Mouse (Mus musculus): ENCODE results near the gene Ltbp4. TPM values are rescaled to one million over a fixed set of nuclear protein-coding genes. Genes with fewer than 3 reads are reported as not detected.
A peak's percentile ranks its signal among the peaks of the same experiment; 100 is the strongest.

Ltbp4 gene
- polyA plus RNA-seq, 1 experiment = 164 TPM

GRCm38 (mm10) chr7:27329326-27329947, 8.1 kb downstream of the Ltbp4 start:
- Histone ChIP-seq H3K27me3 (ENCODE audit: control insufficient read depth, insufficient read depth, low read length) (peaks cover 8% of the 10 kb centered on the region; the same call in 1 of the 2 replicates), H3K4me3 (ENCODE audit: extremely low read depth, insufficient read depth, insufficient read length) (peak overlapping the region; percentile 34; the same call in 1 of the 2 replicates), H3K27ac (ENCODE audit: insufficient read depth, low read length) (no peak overlapping the region), H3K4me1 (ENCODE audit: control insufficient read depth, insufficient read depth, insufficient read length) (peaks cover 30% of the 10 kb centered on the region), H3K36me3 (ENCODE audit: control insufficient read depth, insufficient read depth, low read length) (no peaks in the 10 kb centered on the region)
- TF ChIP-seq CTCF (IDR thresholded peaks at IDR 0.05; ENCODE audit: extremely low read depth, insufficient read depth, insufficient read length, insufficient replicate concordance) (peak; percentile 76), POLR2A (IDR thresholded peaks at IDR 0.05; ENCODE audit: low read depth, low read length) (no peak)
- 5% methylated on average over 45 of the region's 45 CpGs for WGBS
- peak; percentile 76 to 91 for DNase-seq (ENCODE audit: low read depth in 1 of 2, low spot score in 2 of 2)

DNA sequence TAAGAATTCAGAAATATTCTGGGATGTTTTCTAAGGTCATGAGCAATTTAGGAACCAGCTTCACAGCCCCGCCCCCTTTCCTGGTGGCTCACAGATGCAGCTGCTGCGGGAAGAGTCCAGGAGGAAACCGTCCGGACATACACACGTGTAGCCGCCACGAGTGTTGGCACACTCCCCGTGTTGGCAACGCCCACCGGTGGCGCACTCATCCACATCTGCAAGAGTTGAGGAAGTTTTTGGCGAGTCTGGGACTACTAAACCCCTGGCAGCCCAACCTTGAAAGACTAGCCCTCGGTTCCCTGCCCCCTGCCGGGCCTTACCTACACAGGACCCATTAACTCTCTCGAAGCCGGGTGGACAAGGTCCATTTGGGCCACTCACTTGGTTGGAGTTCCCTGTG, 8.8 kb downstream of the Ltbp4 start:
- no peak overlapping the region for H3K4me3 ChIP-seq (ENCODE audit: extremely low read depth, insufficient read depth, insufficient read length)
- H3K36me3 ChIP-seq (ENCODE audit: control insufficient read depth, insufficient read depth, low read length) = no peaks in the 10 kb centered on the region
- H3K27ac ChIP-seq (ENCODE audit: insufficient read depth, low read length) = no peak overlapping the region
- no peak for DNase-seq (ENCODE audit: low read depth in 1 of 2, low spot score in 2 of 2)
- peaks cover 5% of the 10 kb centered on the region; the same call in 1 of the 2 replicates for H3K27me3 ChIP-seq (ENCODE audit: control insufficient read depth, insufficient read depth, low read length)
- peaks cover 30% of the 10 kb centered on the region for H3K4me1 ChIP-seq (ENCODE audit: control insufficient read depth, insufficient read depth, insufficient read length)
- TF ChIP-seq POLR2A (IDR thresholded peaks at IDR 0.05; ENCODE audit: low read depth, low read length) (no peak), CTCF (IDR thresholded peaks at IDR 0.05; ENCODE audit: extremely low read depth, insufficient read depth, insufficient read length, insufficient replicate concordance) (no peak)
- 25% methylated on average over 16 of the region's 16 CpGs for WGBS

DNA sequence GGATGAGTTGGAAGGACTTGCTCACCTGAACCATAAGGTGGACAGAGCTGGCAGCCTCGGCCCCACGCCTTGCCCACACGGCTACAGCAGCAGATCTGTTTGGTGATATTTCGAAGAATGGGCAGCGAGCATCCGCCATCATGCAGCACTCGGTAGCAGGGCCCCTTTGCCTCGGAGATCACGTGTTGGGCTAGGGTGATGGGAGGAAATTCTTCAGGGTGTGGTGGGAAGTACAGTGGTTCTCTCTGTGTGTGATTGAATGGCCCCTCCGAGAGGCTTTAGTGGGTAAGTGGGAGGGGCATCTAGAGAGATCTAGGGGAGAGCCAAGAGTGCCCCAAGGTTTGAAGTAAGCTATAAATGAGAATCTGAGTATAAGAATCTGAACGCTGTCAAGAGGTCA, 9.3 kb downstream of the Ltbp4 start:
- TF ChIP-seq POLR2A (IDR thresholded peaks at IDR 0.05; ENCODE audit: low read depth, low read length) (no peak), CTCF (IDR thresholded peaks at IDR 0.05; ENCODE audit: extremely low read depth, insufficient read depth, insufficient read length, insufficient replicate concordance) (no peak)
- WGBS = 72% methylated on average over 11 of the region's 11 CpGs
- no peaks in the 10 kb centered on the region for H3K36me3 ChIP-seq (ENCODE audit: control insufficient read depth, insufficient read depth, low read length)

DNA sequence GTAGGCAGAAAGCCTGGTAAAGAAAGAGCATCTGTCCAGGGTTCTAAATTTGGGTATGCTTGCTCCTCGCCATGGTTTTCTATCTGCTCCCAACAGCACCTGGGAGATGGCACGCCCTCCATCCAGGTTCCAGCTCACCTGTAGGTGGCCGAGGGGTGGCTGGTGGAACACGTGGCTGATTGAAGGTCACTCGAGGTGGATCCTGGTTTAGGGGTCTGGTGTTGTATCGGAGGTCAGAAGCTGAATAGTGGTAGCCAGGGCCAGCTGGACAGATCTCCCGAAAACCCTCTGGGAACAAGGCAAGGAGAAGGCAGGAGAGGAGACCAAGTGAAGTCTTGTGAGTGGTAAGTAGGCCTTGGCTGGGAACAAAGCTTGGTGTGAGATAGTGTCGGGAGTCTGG, 10.0 kb downstream of the Ltbp4 start:
- peaks cover 23% of the 10 kb centered on the region for H3K4me1 ChIP-seq (ENCODE audit: control insufficient read depth, insufficient read depth, insufficient read length)
- TF ChIP-seq POLR2A (IDR thresholded peaks at IDR 0.05; ENCODE audit: low read depth, low read length) (no peak), CTCF (IDR thresholded peaks at IDR 0.05; ENCODE audit: extremely low read depth, insufficient read depth, insufficient read length, insufficient replicate concordance) (no peak)
- no peak overlapping the region for H3K4me3 ChIP-seq (ENCODE audit: extremely low read depth, insufficient read depth, insufficient read length)
- no peaks in the 10 kb centered on the region; the same call in 1 of the 2 replicates for H3K27me3 ChIP-seq (ENCODE audit: control insufficient read depth, insufficient read depth, low read length)
- WGBS = 92% methylated on average over 8 of the region's 8 CpGs
- DNase-seq (ENCODE audit: low read depth in 1 of 2, low spot score in 2 of 2) = no peak
- H3K36me3 ChIP-seq (ENCODE audit: control insufficient read depth, insufficient read depth, low read length) = no peaks in the 10 kb centered on the region
- no peak overlapping the region for H3K27ac ChIP-seq (ENCODE audit: insufficient read depth, low read length)

More for the DNA sequence above, 9.3 kb downstream of the Ltbp4 start:
- H3K4me1 ChIP-seq (ENCODE audit: control insufficient read depth, insufficient read depth, insufficient read length) = peaks cover 28% of the 10 kb centered on the region
- H3K4me3 ChIP-seq (ENCODE audit: extremely low read depth, insufficient read depth, insufficient read length) = no peak overlapping the region
- H3K27me3 ChIP-seq (ENCODE audit: control insufficient read depth, insufficient read depth, low read length) = peaks cover under 1% of the 10 kb centered on the region; the same call in 1 of the 2 replicates
- no peak overlapping the region for H3K27ac ChIP-seq (ENCODE audit: insufficient read depth, low read length)
- no peak for DNase-seq (ENCODE audit: low read depth in 1 of 2, low spot score in 2 of 2)

GRCm38 (mm10) chr7:27326101-27326880, 11.2 kb downstream of the Ltbp4 start:
- 61% methylated on average over 34 of the region's 34 CpGs for WGBS
- no peak for DNase-seq (ENCODE audit: low read depth in 1 of 2, low spot score in 2 of 2)
- Histone ChIP-seq H3K27ac (ENCODE audit: insufficient read depth, low read length) (no peak overlapping the region), H3K4me3 (ENCODE audit: extremely low read depth, insufficient read depth, insufficient read length) (no peak overlapping the region), H3K27me3 (ENCODE audit: control insufficient read depth, insufficient read depth, low read length) (no peaks in the 10 kb centered on the region), H3K36me3 (ENCODE audit: control insufficient read depth, insufficient read depth, low read length) (no peaks in the 10 kb centered on the region), H3K4me1 (ENCODE audit: control insufficient read depth, insufficient read depth, insufficient read length) (peaks cover 16% of the 10 kb centered on the region)
- TF ChIP-seq CTCF (IDR thresholded peaks at IDR 0.05; ENCODE audit: extremely low read depth, insufficient read depth, insufficient read length, insufficient replicate concordance) (no peak), POLR2A (IDR thresholded peaks at IDR 0.05; ENCODE audit: low read depth, low read length) (no peak)

- H3K27ac ChIP-seq (ENCODE audit: insufficient read depth, low read length) = no peak overlapping the region
- 3% methylated on average over 24 of the region's 24 CpGs for WGBS
- peak overlapping the region; percentile 19; the same call in 1 of the 2 replicates for H3K4me3 ChIP-seq (ENCODE audit: extremely low read depth, insufficient read depth, insufficient read length)
- H3K27me3 ChIP-seq (ENCODE audit: control insufficient read depth, insufficient read depth, low read length) = no peaks in the 10 kb centered on the region
- no peak for TF ChIP-seq CTCF (IDR thresholded peaks at IDR 0.05; ENCODE audit: extremely low read depth, insufficient read depth, insufficient read length, insufficient replicate concordance)
- no peak for TF ChIP-seq POLR2A (IDR thresholded peaks at IDR 0.05; ENCODE audit: low read depth, low read length)
- DNase-seq (ENCODE audit: low read depth in 1 of 2, low spot score in 2 of 2) = no peak
- H3K36me3 ChIP-seq (ENCODE audit: control insufficient read depth, insufficient read depth, low read length) = no peaks in the 10 kb centered on the region
- H3K4me1 ChIP-seq (ENCODE audit: control insufficient read depth, insufficient read depth, insufficient read length) = peaks cover 13% of the 10 kb centered on the region
Measured at GRCm38 (mm10) chr7:27325697-27326096, 11.8 kb downstream of the Ltbp4 start.

Measured in spleen, adult 2 months (tissue).